Mouse (Mus musculus) neutrophil, adult 83 days (primary cell): Measurements from ENCODE around the gene Hspb11. TPM values are rescaled to one million over a fixed set of nuclear protein-coding genes. Genes with fewer than 3 reads are reported as not detected.

Experiments used
- total RNA-seq, 2 experiments: library from RNA; stranded (reverse); gene quantifications; one replicate each; pipeline ENCODE4 v1.2.4; 2023

The Hspb11 gene
- total RNA-seq, result 1 to 10 TPM; 7.4 to 9.5 TPM

DNA sequence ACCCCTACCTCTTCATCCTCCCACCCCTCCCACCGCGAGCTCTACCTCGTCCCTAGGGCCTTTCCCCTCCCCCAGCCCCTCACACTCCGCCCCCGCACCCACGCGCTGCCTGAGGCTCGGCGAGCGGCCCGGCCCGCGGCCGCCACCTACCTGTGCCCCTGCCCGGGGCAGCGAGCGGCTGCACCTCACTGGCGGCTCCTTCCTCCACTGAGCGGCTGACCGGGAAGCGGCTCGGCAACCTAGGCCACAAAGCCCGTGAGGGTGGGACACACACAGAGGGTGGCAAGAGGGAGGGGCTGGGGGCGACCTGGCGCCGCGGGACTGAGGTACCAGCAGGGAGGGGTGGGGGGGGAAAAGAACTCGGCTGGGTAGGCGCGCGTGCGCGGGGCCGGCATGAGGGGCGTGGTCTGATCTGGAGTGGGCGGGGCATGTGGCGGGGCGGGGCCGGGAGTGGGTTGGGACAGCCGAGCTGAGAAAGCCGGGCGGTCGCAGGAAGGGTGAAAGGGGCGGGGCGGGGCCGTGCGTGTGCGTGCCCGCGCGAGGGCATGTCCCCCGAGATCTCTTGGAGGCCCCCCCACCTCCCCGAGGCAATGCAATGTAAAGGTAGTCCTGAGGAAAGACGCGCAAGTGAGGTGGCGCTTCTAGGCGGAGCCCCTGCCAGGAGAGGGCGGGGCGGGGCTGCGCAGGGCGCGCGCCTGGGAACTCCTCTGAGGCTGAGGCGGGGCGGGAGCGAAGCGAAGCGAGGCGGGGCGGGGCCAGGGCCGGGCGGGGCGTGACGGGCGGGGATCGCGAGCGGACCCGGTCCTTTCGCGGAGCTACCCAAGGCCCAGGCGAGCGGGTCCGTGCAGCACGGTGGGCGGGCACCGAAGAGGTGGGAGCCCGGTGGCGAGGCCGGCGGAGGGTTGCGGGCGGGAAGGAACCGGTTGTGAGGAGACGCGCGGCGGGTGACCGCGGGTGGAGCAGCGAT is at the start of gene Hspb11, which contains the start of gene Lrrc42:
Hspb11 (plus strand) TSS at position 469 of the 967 bp plus-strand sequence.
Lrrc42 (minus strand) TSS at position 408 of the 967 bp plus-strand sequence.

DNA sequence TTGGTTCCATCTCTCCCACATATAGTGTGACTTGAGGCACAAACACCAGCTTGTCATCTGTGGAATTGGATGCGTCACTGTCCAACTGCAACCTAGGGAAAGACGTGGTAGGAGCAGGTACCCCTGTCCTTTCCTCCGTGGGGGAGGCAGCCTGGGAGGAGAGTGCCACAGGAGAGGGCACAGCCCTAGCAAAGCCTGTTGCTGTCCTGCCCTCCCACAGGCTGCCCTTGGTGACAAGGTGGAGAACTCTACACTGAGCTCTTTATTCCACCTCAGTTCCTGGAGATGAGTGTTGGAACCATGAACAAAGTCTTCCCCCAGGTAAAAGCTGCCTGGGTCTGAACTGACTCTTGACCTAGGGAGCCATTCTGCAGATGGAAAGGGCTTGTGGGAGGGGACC is 44.5 kb upstream of the Hspb11 start, which contains the start of gene Ldlrad1:
Ldlrad1 (plus strand) TSS at position 301 of the 400 bp plus-strand sequence.

DNA sequence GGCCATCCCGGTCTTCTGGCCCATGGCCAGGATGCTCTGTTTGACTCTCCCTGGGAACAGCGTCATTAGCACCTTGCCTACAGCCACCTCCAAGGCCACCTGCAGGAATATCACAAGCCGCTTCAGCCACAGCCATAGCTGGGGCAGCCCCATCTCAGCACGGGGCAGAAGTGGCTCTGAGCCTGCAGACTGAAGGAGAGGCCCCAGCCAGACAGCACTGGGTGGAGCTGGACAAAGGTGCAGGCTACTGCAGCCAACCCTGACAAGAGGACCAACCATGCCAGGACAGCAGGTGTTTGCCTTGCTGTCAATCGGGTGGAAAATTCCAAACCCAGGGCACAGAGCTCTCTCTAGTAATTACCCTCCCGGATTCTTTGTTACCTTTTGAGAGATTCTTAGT is 53.6 kb downstream of the Hspb11 start, which contains the start of gene Dio1:
Dio1 (minus strand) TSS at position 204 of the 400 bp plus-strand sequence.

DNA sequence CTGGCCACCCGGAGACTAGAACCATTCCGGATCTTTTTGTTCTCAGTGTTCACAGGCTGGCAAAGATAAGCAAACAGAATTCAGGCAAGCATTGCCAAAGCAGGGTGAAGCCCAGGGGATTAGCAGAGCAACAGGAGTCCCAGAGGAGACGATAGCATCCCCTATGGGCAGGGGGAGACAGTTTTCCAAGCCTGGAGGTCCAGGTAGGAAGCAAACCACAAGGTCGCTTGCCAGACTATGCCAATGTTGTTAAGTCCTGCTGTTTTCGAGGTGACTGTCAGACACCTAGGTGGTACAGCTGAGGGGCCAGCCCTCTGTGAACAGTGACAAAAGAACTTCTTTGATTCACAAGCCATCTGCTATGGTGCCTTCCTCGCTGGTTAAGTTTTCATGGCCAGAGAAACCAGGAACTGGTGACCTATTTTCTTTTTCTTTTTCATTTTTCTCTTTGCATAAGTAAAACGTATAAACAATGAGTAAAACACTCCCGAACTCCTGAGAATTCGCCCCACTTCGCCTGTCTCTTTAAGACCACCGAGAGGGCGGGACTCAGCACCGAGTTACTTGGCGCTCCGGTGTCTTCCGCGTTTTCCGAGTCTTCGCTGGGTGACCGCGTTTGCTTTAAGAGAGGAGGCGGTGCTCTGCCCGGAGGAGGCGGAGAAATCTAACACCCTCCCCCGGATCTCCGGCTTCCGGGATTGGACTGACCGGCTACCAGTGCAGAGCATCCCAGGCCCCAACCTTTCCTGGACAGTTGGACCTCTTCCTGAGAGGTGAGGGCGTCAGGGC is 60.5 kb downstream of the Hspb11 start, which contains the start of gene Yipf1:
Yipf1 (plus strand) TSS at position 674 of the 789 bp plus-strand sequence.

Other genes starting within 250 kb of the Hspb11 start
- 10 to 100 TPM; 25.0 to 25.5 TPM for gene Mrpl37, start 186.7 kb upstream of the Hspb11 start, total RNA-seq
- gene Cyb5rl, start 186.6 kb upstream of the Hspb11 start, total RNA-seq, result 1 to 10 TPM; 2.5 to 3.8 TPM
- gene Cdcp2, start 156.7 kb upstream of the Hspb11 start, total RNA-seq, result not detected
- gene Tmem59, start 75.2 kb upstream of the Hspb11 start, total RNA-seq, result 100 to 1,000 TPM; 141 to 153 TPM
- gene Tceanc2, start 74.5 kb upstream of the Hspb11 start, total RNA-seq, result 10 to 100 TPM; 31.1 to 36.2 TPM
- gene Ldlrad1, start 44.4 kb upstream of the Hspb11 start, total RNA-seq, result under 1 TPM in 1 of 2 experiments, not detected in 1; 0.53 TPM
- 10 to 100 TPM; 10.8 to 12.3 TPM for gene Lrrc42, start 61 bp upstream of the Hspb11 start, total RNA-seq
- not detected for gene Dio1, start 53.6 kb downstream of the Hspb11 start, total RNA-seq
- 10 to 100 TPM; 45.7 to 50.4 TPM for gene Yipf1, start 60.8 kb downstream of the Hspb11 start, total RNA-seq
- gene Ndc1, start 114.2 kb downstream of the Hspb11 start, total RNA-seq, result 10 to 100 TPM; 17.4 to 18.2 TPM
- under 1 TPM; 0.11 to 0.13 TPM for gene Glis1, start 181.0 kb downstream of the Hspb11 start, total RNA-seq